Mouse (Mus musculus) mesoderm, embryonic 11.5 days (tissue): Measurements from ENCODE around the gene Vmn1r114.
"Not testable (repeated sequence)": the region's sequence is repeated elsewhere in the genome, so short reads cannot be mapped to it uniquely, and the experiment has no call there.

ENCODE experiments used
- DNase-seq: peaks from one replicate; pipeline ENCODE4 v3.0.0-alpha.2; 2012; ENCODE audit warnings: low read depth, low spot score

Gene Vmn1r114

GRCm38 (mm10) chr7:20812086-20812485 lies at the start of gene Vmn1r114:
TSS of gene Vmn1r114 (minus strand) at chr7:20812186.
- DNase-seq = not testable (repeated sequence)

GRCm38 (mm10) chr7:20844885-20845284 lies 32.9 kb upstream of the Vmn1r114 start, which contains the start of gene Vmn1r115:
TSS of gene Vmn1r115 (minus strand) at chr7:20844985.
- DNase-seq = not testable (repeated sequence)

- DNase-seq = not testable (repeated sequence)
Observed at GRCm38 (mm10) chr7:20786985-20787384, 25.0 kb downstream of the Vmn1r114 start, which contains the start of gene Vmn1r113. TSS of gene Vmn1r113 (plus strand) at chr7:20787285.

DNA sequence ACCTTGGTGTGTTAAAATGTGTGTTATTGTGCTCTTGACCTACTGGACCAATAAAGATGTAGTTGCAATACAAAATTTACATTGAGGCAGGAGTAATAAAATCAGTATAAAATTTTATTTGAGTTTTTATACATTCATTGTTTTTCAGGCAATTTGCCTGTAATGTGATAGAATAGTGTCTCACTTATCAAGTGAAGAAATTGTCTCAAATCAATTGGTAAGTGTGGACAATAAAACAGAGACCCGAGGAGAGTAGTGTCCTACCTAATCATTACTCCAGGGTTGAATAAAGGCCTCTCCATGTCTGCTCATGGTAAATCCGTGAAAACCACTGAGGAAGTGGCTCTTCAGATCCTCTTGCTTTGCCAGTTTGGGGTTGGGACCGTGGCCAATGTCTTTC lies 41.1 kb downstream of the Vmn1r114 start, which contains the start of gene Vmn1r112:
Vmn1r112 (plus strand) TSS at position 301 of the 400 bp plus-strand sequence.
- not testable (repeated sequence) for DNase-seq
